Mouse (Mus musculus): ENCODE results near the gene Bglap3. TPM values are rescaled to one million over a fixed set of nuclear protein-coding genes. Genes with fewer than 3 reads are reported as not detected.
A peak's percentile ranks its signal among the peaks of the same experiment; 100 is the strongest.

Bglap3 gene
- total and polyA plus RNA-seq, 3 experiments = not detected

GRCm38 (mm10) chr3:88350732-88351131 lies 21.8 kb downstream of the Bglap3 start:
- H3K79me2 ChIP-seq (ENCODE audit: control insufficient read depth, insufficient read depth, low read length, poor library complexity) = no peaks in the 10 kb centered on the region
- no peaks in the 10 kb centered on the region for H3K4me1 ChIP-seq (ENCODE audit: control insufficient read depth in 1 of 2, insufficient read depth in 2 of 2, low read length in 2 of 2)
- no peak overlapping the region for H3K9ac ChIP-seq (ENCODE audit: control insufficient read depth, low read depth, low read length, poor library complexity, severe bottlenecking)
- H3K4me3 ChIP-seq (ENCODE audit: control insufficient read depth in 1 of 2, insufficient read depth in 1 of 2, low read depth in 2 of 2, low read length in 2 of 2) = no peak overlapping the region
- no peak overlapping the region for H3K27ac ChIP-seq (ENCODE audit: control insufficient read depth, low read depth, low read length)
- H3K9me3 ChIP-seq (replicated peaks; ENCODE audit: insufficient read depth, low read length) = no peaks in the 10 kb centered on the region
- H3K36me3 ChIP-seq (ENCODE audit: control insufficient read depth in 1 of 2, insufficient read depth in 2 of 2, low read length in 2 of 2) = peaks cover 0 to 37% of the 10 kb centered on the region in 2 experiments; a peak in 2 of 4 replicates
- DNase-seq (ENCODE audit: low read depth, low spot score) = no peak
- H3K27me3 ChIP-seq (ENCODE audit: control insufficient read depth in 1 of 2, insufficient read depth in 2 of 2, low read length in 2 of 2) = no peaks in the 10 kb centered on the region
- TF ChIP-seq CHD2 (IDR thresholded peaks at IDR 0.05; ENCODE audit: low read length) (no peak), KAT2A (conservative IDR thresholded peaks at IDR 0.05; ENCODE audit: low read depth, low read length) (no peak), ZC3H11A (IDR thresholded peaks at IDR 0.05; ENCODE audit: low read depth, low read length) (no peak), CTCF (IDR thresholded peaks at IDR 0.05 in 2 of 3, conservative IDR thresholded peaks at IDR 0.05 in 1 of 3; ENCODE audit: control insufficient read depth in 1 of 3, insufficient read depth in 1 of 3, low read depth in 2 of 3, low read length in 3 of 3, poor library complexity in 1 of 3, severe bottlenecking in 1 of 3) (no peak), TBP (IDR thresholded peaks at IDR 0.05; ENCODE audit: low read depth, low read length) (no peak), CHD1 (IDR thresholded peaks at IDR 0.05; ENCODE audit: low read depth, low read length) (no peak), TAL1 (IDR thresholded peaks at IDR 0.05; ENCODE audit: low read length) (no peak), BHLHE40 (IDR thresholded peaks at IDR 0.05; ENCODE audit: borderline replicate concordance, low read depth, low read length) (no peak), ELF1 (IDR thresholded peaks at IDR 0.05; ENCODE audit: low read depth, low read length) (no peak), MXI1 (IDR thresholded peaks at IDR 0.05; ENCODE audit: low read depth, low read length) (no peak), MAZ (IDR thresholded peaks at IDR 0.05; ENCODE audit: low read depth, low read length) (no peak)

DNA sequence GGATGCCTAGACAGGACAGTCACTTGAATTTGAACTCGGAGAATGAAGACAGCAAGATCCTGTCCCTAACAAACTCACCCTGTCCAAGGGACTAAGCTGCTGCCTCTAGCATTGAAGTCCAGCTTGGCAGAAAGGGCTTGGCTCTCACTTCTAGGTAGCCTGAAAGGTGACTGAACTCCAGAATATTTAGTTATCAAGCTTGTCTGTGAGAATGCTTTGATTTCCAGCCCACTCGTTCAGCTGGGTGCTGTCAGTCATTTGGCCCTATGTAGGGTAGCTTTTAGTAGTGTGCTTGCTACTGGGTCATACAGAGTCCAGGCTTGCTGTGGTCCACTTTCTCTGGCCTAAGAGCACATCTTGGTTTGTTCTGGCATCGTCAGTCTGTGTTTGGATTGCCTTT lies 33.5 kb downstream of the Bglap3 start:
- H3K4me3 ChIP-seq (ENCODE audit: control insufficient read depth in 1 of 2, insufficient read depth in 1 of 2, low read depth in 2 of 2, low read length in 2 of 2) = no peak overlapping the region
- 0 out of 2 replicates have a peak overlapping the region, but pooled peaks have one; percentile 5 for H3K27ac ChIP-seq (ENCODE audit: control insufficient read depth, low read depth, low read length)
- H3K9ac ChIP-seq (ENCODE audit: control insufficient read depth, low read depth, low read length, poor library complexity, severe bottlenecking) = no peak overlapping the region
- no peak for TF ChIP-seq ZKSCAN1 (IDR thresholded peaks at IDR 0.05; ENCODE audit: low read depth, low read length)
- TF ChIP-seq MAX (IDR thresholded peaks at IDR 0.05; ENCODE audit: low read length) = no peak
- no peak for TF ChIP-seq GABPA (IDR thresholded peaks at IDR 0.05; ENCODE audit: low read depth, low read length)
- no peak for TF ChIP-seq RCOR1 (IDR thresholded peaks at IDR 0.05; ENCODE audit: low read depth, low read length)
- TF ChIP-seq MYB (IDR thresholded peaks at IDR 0.05; ENCODE audit: low read depth, low read length) = no peak
- no peak for TF ChIP-seq TAL1 (IDR thresholded peaks at IDR 0.05; ENCODE audit: low read length)
- no peak for TF ChIP-seq MAFK (IDR thresholded peaks at IDR 0.05; ENCODE audit: borderline replicate concordance, low read depth, low read length)
- H3K79me2 ChIP-seq (ENCODE audit: control insufficient read depth, insufficient read depth, low read length, poor library complexity) = peaks cover 33% of the 10 kb centered on the region
- peaks cover 3 to 27% of the 10 kb centered on the region in 2 experiments; a peak in 3 of 4 replicates for H3K4me1 ChIP-seq (ENCODE audit: control insufficient read depth in 1 of 2, insufficient read depth in 2 of 2, low read length in 2 of 2)
- no peak for DNase-seq (ENCODE audit: low read depth, low spot score)
- no peaks in the 10 kb centered on the region for H3K27me3 ChIP-seq (ENCODE audit: control insufficient read depth in 1 of 2, insufficient read depth in 2 of 2, low read length in 2 of 2)
- no peaks in the 10 kb centered on the region for H3K9me3 ChIP-seq (replicated peaks; ENCODE audit: insufficient read depth, low read length)
- H3K36me3 ChIP-seq (ENCODE audit: control insufficient read depth in 1 of 2, insufficient read depth in 2 of 2, low read length in 2 of 2) = peaks cover 11 to 29% of the 10 kb centered on the region in 2 experiments
